ENCODE assay signal across 8 mouse cellular contexts in the genomic region with DNA sequence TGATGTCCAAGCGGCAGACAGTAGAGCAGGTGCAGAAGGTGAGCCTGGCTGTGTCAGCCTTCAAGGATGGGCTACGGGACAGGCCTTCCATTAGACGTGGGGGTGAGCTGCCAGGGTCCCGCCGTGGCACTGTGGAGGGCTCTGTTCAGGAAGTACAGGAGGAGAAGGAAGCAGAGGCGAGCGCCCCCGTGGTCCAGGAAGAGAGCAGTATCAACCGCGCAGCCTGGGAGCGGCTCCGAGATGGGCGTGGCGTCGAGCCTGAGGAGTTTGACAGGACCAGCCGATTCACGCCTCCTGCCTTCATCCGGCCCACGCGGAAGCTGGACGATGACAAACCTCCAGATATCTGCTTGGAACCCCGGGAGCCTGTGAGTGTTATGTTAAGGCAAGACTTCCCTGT. TPM values are rescaled to one million over a fixed set of nuclear protein-coding genes. Genes with fewer than 3 reads are reported as not detected.
DNase-seq lines count a peak whose midpoint lies in the region; ATAC-seq and TF ChIP-seq lines count a peak whose summit lies in the region.

No protein-coding gene starts in this region.

- peaks cover 17% of the 10 kb centered on the region for H3K27me3 ChIP-seq in hindbrain, embryonic 12.5 days
- peaks cover 64% of the 10 kb centered on the region for H3K27me3 ChIP-seq in megakaryocyte, embryonic 14.5 days (replicated peaks)
- no peaks in the 10 kb centered on the region for H3K27me3 ChIP-seq in stomach, embryonic 14.5 days (ENCODE audit: control insufficient read depth, insufficient read depth, low read length)

- no peaks in the 10 kb centered on the region for H3K36me3 ChIP-seq in hindbrain, embryonic 12.5 days
- no peaks in the 10 kb centered on the region for H3K36me3 ChIP-seq in megakaryocyte, embryonic 14.5 days (replicated peaks; ENCODE audit: low read length)
- no peaks in the 10 kb centered on the region for H3K36me3 ChIP-seq in stomach, embryonic 14.5 days (ENCODE audit: control insufficient read depth, insufficient read depth, low read length)

- H3K27ac ChIP-seq in gastrocnemius, adult 2 months, result no peak overlapping the region
- H3K27ac ChIP-seq in hindbrain, embryonic 12.5 days, result no peak overlapping the region
- no peak overlapping the region for H3K27ac ChIP-seq in stomach, embryonic 14.5 days (ENCODE audit: low read length)

- 9% methylated on average over 21 of the region's 22 CpGs for WGBS in hindbrain, embryonic 12.5 days
- 8% methylated on average over 22 of the region's 22 CpGs for WGBS in stomach, embryonic 14.5 days

- peak; percentile 69 for DNase-seq in ES-CJ7 (ENCODE audit: low read depth, low spot score)
- peak; percentile 70 to 74 for DNase-seq in adrenal gland, postnatal 36 days
- peak; percentile 71 for DNase-seq in gastrocnemius, adult 2 months
- DNase-seq in left cerebral cortex, postnatal 4 days, result peak; percentile 67
- no peak for DNase-seq in T-cell, adult 2 months (ENCODE audit: low spot score)

- peak overlapping the region; percentile 44 for H3K4me2 ChIP-seq in hindbrain, embryonic 12.5 days (replicated peaks)
- H3K4me2 ChIP-seq in stomach, embryonic 14.5 days (replicated peaks; ENCODE audit: low read depth, low read length), result peak overlapping the region; percentile 29

- H3K9me3 ChIP-seq in hindbrain, embryonic 12.5 days (replicated peaks), result no peaks in the 10 kb centered on the region
- no peaks in the 10 kb centered on the region for H3K9me3 ChIP-seq in megakaryocyte, embryonic 14.5 days
- no peaks in the 10 kb centered on the region for H3K9me3 ChIP-seq in stomach, embryonic 14.5 days (ENCODE audit: control insufficient read depth, low read depth, low read length)

- H3K4me3 ChIP-seq in gastrocnemius, adult 2 months, result peak overlapping the region; percentile 51
- H3K4me3 ChIP-seq in hindbrain, embryonic 12.5 days, result 0 out of 2 replicates have a peak overlapping the region, but pooled peaks have one; percentile 1
- H3K4me3 ChIP-seq in megakaryocyte, embryonic 14.5 days (replicated peaks), result peak overlapping the region; percentile 88
- H3K4me3 ChIP-seq in stomach, embryonic 14.5 days (ENCODE audit: low read depth, low read length), result 0 out of 2 replicates have a peak overlapping the region, but pooled peaks have one; percentile 1

- H3K4me1 ChIP-seq in hindbrain, embryonic 12.5 days, result peaks cover 4% of the 10 kb centered on the region; the same call in 1 of the 2 replicates
- H3K4me1 ChIP-seq in megakaryocyte, embryonic 14.5 days, result peaks cover 14% of the 10 kb centered on the region
- no peaks in the 10 kb centered on the region for H3K4me1 ChIP-seq in stomach, embryonic 14.5 days (ENCODE audit: control insufficient read depth, insufficient read depth, low read length)

- TF ChIP-seq CTCF in gastrocnemius, adult 2 months (IDR thresholded peaks at IDR 0.05), result peak; percentile 29; the same call in 1 of the 2 replicates

- ATAC-seq in hindbrain, embryonic 12.5 days (ENCODE audit: low FRiP score), result peak; percentile 58; the same call in 1 of the 2 replicates
- ATAC-seq in stomach, embryonic 14.5 days (ENCODE audit: insufficient number of reproducible peaks, insufficient read depth, low FRiP score, low read depth), result peak; percentile 63; the same call in 1 of the 2 replicates

- no peak overlapping the region for H3K9ac ChIP-seq in hindbrain, embryonic 12.5 days
- H3K9ac ChIP-seq in stomach, embryonic 14.5 days (replicated peaks; ENCODE audit: low read depth, low read length), result no peak overlapping the region

- intact Hi-C loops in gastrocnemius, adult 2 months (cut with DNase I), result no loop called here
- intact Hi-C loops in left cerebral cortex, postnatal 4 days (cut with DNase I), result no loop called here

RNA-seq across cellular contexts. Expression of a gene that starts 16.0 kb away (rescaled TPM):
- 10 to 100 TPM; 10.9 to 35.1 TPM for total RNA-seq in adrenal gland, postnatal 36 days (2021)
- total RNA-seq in gastrocnemius, adult 2 months (2021), result 100 to 1,000 TPM; 178 to 216 TPM
- polyA plus RNA-seq in hindbrain, embryonic 12.5 days (2016; fragmentation: Nextera tagmentation; extraction: Ambion mirVana), result 32.4 and 37.4 TPM in 2 replicates
- 100 to 1,000 TPM; 152 to 156 TPM for total RNA-seq in left cerebral cortex, postnatal 4 days (2021)
- 0.77 TPM in 1 of 2 replicates, not detected in the other for polyA plus RNA-seq in megakaryocyte, embryonic 14.5 days (2012; ENCODE audit: insufficient read depth, low replicate concordance)
- polyA plus RNA-seq in stomach, embryonic 14.5 days (2014; fragmentation: Nextera tagmentation; extraction: Ambion mirVana), result 10.0 and 11.0 TPM in 2 replicates

RNA-seq across cellular contexts. Expression of a gene that starts 17.2 kb away (rescaled TPM):
- total RNA-seq in adrenal gland, postnatal 36 days (2021), result 1 to 10 TPM; 1.3 to 1.8 TPM
- total RNA-seq in gastrocnemius, adult 2 months (2021), result 1 to 10 TPM in 1 of 2 experiments, under 1 TPM in 1; 0.41 to 1.3 TPM
- 7.9 TPM in 2 replicates for polyA plus RNA-seq in hindbrain, embryonic 12.5 days (2016; fragmentation: Nextera tagmentation; extraction: Ambion mirVana)
- total RNA-seq in left cerebral cortex, postnatal 4 days (2021), result 100 to 1,000 TPM; 156 to 162 TPM
- polyA plus RNA-seq in megakaryocyte, embryonic 14.5 days (2012; ENCODE audit: insufficient read depth, low replicate concordance), result not detected in 2 replicates
- 2.6 and 3.1 TPM in 2 replicates for polyA plus RNA-seq in stomach, embryonic 14.5 days (2014; fragmentation: Nextera tagmentation; extraction: Ambion mirVana)

RNA-seq across cellular contexts. Expression of a gene that starts 35.8 kb away (rescaled TPM):
- not detected for total RNA-seq in adrenal gland, postnatal 36 days (2021)
- total RNA-seq in gastrocnemius, adult 2 months (2021), result not detected
- polyA plus RNA-seq in hindbrain, embryonic 12.5 days (2016; fragmentation: Nextera tagmentation; extraction: Ambion mirVana), result 0.61 and 1.2 TPM in 2 replicates
- not detected for total RNA-seq in left cerebral cortex, postnatal 4 days (2021)
- polyA plus RNA-seq in megakaryocyte, embryonic 14.5 days (2012; ENCODE audit: insufficient read depth, low replicate concordance), result not detected in 2 replicates
- polyA plus RNA-seq in stomach, embryonic 14.5 days (2014; fragmentation: Nextera tagmentation; extraction: Ambion mirVana), result 0.22 and 0.97 TPM in 2 replicates

RNA-seq across cellular contexts. Expression of a gene that starts 59.6 kb away (rescaled TPM):
- not detected for total RNA-seq in adrenal gland, postnatal 36 days (2021)
- under 1 TPM; 0.38 to 0.89 TPM for total RNA-seq in gastrocnemius, adult 2 months (2021)
- polyA plus RNA-seq in hindbrain, embryonic 12.5 days (2016; fragmentation: Nextera tagmentation; extraction: Ambion mirVana), result 1.9 and 2.4 TPM in 2 replicates
- 1 to 10 TPM in 1 of 2 experiments, under 1 TPM in 1; 0.42 to 1.3 TPM for total RNA-seq in left cerebral cortex, postnatal 4 days (2021)
- polyA plus RNA-seq in megakaryocyte, embryonic 14.5 days (2012; ENCODE audit: insufficient read depth, low replicate concordance), result not detected in 2 replicates
- 0.63 and 1.4 TPM in 2 replicates for polyA plus RNA-seq in stomach, embryonic 14.5 days (2014; fragmentation: Nextera tagmentation; extraction: Ambion mirVana)

Comparison
In these comparisons a context has a peak if more than half of its experiments do, and no peak if none do; other contexts are left out.
1. H3K4me3 ChIP-seq: peak in every context shown above with its lines; median percentile 88 in megakaryocyte, embryonic 14.5 days; 51 in gastrocnemius, adult 2 months; 1 in hindbrain, embryonic 12.5 days; 1 in stomach, embryonic 14.5 days.
2. RNA of a gene that starts 16.0 kb away (total RNA-seq): 178 to 216 TPM in gastrocnemius, adult 2 months and 152 to 156 TPM in left cerebral cortex, postnatal 4 days; 10.9 to 35.1 TPM in adrenal gland, postnatal 36 days; every median in the first group is over 4 times any median in the second.
3. RNA of a gene that starts 17.2 kb away (total RNA-seq): 156 to 162 TPM in left cerebral cortex, postnatal 4 days; 1.3 to 1.8 TPM in adrenal gland, postnatal 36 days and 0.41 to 1.3 TPM in gastrocnemius, adult 2 months; every median in the first group is over 10 times any median in the second.